Mouse (Mus musculus) right cerebral cortex, postnatal 36 days (tissue): Measurements from ENCODE around the gene Ccdc106.
A peak's percentile ranks its signal among the peaks of the same experiment; 100 is the strongest.

Experiments
- DNase-seq, 2 experiments: peaks; one replicate each; pipeline ENCODE4 v3.0.0; 2022; ENCODE audit warnings: low spot score in 2 of 2, mixed read lengths in 1 of 2

Ccdc106 gene

DNA sequence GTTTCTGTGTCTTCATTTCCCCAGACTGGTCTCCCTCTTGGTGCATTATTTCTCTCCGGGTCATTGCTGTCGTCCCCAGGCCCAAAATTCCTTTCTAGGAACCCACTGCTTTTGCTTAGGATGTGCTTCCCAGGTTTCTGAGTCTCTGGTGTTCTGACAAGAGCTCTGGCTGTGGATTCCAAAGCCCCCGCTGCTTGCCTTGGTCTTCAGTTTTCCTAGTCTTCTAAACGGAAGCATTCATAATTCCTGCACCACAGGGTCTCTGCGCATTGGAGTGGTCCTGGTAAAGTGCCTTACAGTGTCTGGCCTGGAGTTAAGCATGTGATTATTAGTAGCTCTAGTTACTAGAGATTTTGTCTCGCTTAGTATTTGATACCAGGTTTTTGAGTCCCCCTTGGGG is 60.5 kb downstream of the Ccdc106 start:
- no peak for DNase-seq

DNA sequence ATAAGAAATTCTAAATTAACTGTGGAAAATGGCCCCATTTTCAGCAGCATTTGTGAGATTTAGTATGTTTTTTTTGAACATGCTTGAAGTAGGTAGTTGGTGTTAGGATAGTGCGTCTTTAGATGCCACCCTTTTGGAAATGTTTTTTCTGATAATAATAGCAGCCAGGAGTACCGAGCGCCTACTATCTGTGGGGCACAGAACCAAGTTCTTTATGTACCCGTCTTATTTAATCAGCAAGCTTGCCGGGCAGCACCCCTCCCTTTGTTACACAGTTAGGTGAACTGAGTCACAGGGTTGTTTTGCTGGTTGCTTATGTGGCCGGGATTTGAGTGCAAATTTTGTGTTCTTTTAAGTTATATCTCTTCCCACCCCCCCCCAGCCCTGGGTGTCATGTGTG is 60.9 kb downstream of the Ccdc106 start:
- DNase-seq = no peak

GRCm38 (mm10) chr7:5081939-5082338 is 61.6 kb downstream of the Ccdc106 start:
- DNase-seq = no peak

GRCm38 (mm10) chr7:5083325-5084105 is 63.2 kb downstream of the Ccdc106 start:
- no peak for DNase-seq

DNA sequence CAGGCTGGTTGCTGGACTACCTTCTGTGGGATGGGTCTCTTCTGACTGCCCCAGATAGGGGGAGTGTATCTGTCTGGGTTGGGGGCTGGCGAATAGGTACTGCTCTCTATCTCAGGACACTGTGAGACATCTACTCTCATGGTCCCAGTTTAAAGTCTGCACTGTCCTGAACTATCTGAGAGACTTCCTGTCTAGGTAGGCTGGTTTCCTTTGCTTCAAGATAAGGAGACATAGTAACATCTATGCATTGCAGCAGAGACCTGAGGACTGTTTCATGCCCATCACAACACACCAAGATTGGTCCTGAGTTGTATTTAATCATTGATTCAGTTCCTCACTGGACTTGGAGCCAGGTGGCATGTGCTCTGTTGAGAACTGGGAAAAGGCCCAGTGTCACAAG is 65.2 kb downstream of the Ccdc106 start:
- no peak for DNase-seq

DNA sequence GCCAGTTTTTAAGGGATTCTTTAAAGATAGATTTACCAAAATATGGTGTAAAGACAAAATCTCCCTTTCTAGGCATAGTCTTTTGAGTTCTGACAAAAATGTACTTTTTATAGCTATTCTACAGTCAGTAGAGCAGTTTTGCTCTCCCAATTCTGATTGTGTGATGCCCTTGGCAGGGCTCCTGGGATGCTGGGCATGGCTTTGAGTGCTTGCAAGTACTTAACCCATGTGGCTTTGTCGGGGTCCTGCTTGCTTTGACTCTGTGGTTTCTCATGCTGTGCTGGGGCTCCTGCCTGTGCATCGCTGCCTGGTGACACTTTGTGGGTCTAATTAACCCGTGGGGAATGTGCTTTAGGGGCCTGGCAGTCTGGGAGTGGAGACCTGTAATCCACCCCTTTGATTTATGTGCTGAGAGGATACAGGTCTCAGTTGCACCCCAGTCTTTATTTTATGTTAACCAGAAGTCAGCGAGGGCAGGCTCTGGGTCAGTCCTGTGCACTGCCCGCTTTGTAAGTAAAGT is 66.6 kb downstream of the Ccdc106 start:
- DNase-seq = no peak

GRCm38 (mm10) chr7:5087886-5088285 is 67.5 kb downstream of the Ccdc106 start:
- DNase-seq = no peak

- peak; percentile 53 to 73 for DNase-seq
Observed at GRCm38 (mm10) chr7:5089853-5090252, 69.5 kb downstream of the Ccdc106 start.

GRCm38 (mm10) chr7:5091008-5091728 is 70.8 kb downstream of the Ccdc106 start:
- peak; percentile 49 to 69 for DNase-seq

DNA sequence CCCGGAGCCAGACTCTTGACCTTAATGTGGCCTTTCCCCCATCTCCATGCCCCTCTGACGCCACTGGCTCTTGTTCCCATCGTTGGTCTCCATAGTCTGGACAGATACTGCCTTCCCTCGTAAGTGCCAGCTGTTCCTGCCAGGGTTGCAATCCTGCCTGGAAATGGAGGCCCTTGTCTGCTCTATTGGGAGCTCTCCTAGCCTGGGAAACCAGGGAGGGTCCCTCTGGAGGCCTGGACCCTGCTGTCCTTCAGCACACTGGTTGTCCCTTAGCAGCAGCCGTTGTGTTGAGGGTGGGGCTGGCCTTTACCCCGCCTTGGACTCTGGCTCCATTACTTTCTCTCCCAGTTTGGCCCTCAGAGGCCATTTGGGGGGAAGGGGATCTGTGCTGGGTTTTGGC is 72.0 kb downstream of the Ccdc106 start:
- no peak for DNase-seq

- peak in 1 of 2 experiments; percentile 45 for DNase-seq
Observed at GRCm38 (mm10) chr7:5092831-5093510, 72.6 kb downstream of the Ccdc106 start.

- DNase-seq = no peak
Observed at GRCm38 (mm10) chr7:5098769-5099168, 78.4 kb downstream of the Ccdc106 start.

- no peak for DNase-seq
Observed at GRCm38 (mm10) chr7:5099796-5100195, 79.4 kb downstream of the Ccdc106 start.

DNA sequence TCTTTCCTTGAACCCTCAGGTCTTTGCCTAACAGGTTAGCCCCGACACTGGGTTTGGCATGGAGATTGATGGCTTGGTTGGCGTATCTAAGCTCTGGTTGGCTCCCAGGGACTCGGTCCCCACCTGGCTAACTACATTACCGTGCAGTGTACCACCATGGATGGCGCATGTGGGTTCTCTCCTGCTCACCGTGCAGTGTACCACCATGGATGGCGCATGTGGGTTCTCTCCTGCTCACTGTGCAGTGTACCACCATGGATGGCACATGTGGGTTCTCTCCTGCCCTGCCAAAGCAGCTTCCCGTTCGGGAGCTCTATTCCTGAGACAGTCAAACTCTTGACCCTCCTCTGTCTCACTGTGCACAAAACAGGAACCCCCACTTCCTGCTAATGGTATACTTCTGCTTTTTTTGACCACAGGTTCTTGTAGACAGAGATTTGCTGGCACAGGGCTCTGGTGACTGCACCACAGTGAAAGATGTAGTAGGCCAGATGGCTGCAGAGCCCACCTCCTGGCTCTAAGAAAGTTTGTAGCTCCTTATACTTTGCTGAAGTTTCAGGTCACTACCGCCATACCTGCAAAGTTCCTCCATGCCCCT is 80.8 kb downstream of the Ccdc106 start:
- DNase-seq = no peak

DNA sequence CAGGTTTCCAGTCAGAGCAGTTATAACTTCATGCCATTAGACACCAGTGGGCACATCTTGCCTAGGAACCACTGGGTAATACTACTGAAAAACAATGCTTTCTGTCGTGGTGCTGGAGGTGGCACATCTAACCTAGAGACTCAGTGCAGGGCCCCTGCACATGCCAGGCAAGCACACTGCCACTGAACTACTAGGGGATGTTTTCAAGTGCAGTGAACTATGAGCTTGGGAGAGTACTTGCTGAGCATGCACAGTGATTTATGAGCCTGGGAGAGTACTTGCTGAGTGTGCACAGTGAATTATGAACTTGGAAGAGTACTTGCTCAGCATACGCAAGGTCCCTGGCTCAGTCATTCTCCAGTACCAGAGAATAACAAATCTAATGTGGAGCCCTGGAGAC is 82.2 kb downstream of the Ccdc106 start:
- DNase-seq = no peak

- DNase-seq = no peak
Observed at GRCm38 (mm10) chr7:5108272-5108671, 87.9 kb downstream of the Ccdc106 start.

DNA sequence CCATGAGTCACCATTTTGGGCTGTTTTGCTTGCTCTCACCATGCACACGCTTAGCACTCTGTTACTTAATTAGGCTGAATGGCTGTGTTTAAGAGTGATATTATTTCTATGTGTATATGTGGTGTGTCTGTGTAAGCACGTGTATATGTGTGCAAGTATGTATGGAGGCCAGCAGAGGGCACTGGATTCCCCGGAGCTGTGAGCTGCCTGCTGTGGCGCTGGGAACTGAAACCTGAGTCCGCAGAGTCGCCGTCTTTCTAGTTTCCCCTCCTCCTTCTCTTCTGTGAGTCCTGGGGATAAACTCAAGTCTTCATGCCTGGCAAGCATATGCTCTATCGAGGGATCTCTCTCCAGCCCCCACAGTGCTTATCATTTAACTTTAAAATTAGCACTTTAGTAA is 88.9 kb downstream of the Ccdc106 start:
- DNase-seq = no peak
